Mouse (Mus musculus) stomach, embryonic 16.5 days (tissue): ENCODE measurements around the gene Pgam2. TPM values are rescaled to one million over a fixed set of nuclear protein-coding genes. Genes with fewer than 3 reads are reported as not detected.
A peak's percentile ranks its signal among the peaks of the same experiment; 100 is the strongest.

Experiments
- ATAC-seq: fragments of 200-750 bp; cut with Nextera tagmentation; 2 replicates; pipeline ENCODE4 v1.8.0; 2017; ENCODE audit warnings: moderate number of reproducible peaks, moderate TSS enrichment; ENCODE audit not compliant: insufficient read depth, low FRiP score
- H3K27ac ChIP-seq: fragments of 300-500 bp; sonication (generic); 2 replicates; pipeline ENCODE4 v1.5.1; 2014; ENCODE audit warnings: low read length
- H3K27me3 ChIP-seq: fragments of 300-500 bp; sonication (generic); 2 replicates; pipeline ENCODE4 v1.6.1; 2014; ENCODE audit warnings: low read length, control low read depth, mixed read lengths; ENCODE audit not compliant: control insufficient read depth, insufficient read depth
- H3K36me3 ChIP-seq: fragments of 300-500 bp; sonication (generic); 2 replicates; pipeline ENCODE4 v1.6.1; 2014; ENCODE audit warnings: low read length; ENCODE audit not compliant: control insufficient read depth, insufficient read depth
- H3K4me1 ChIP-seq: fragments of 300-500 bp; sonication (generic); 2 replicates; pipeline ENCODE4 v1.6.1; 2014; ENCODE audit warnings: low read length, control low read depth, mixed read lengths; ENCODE audit not compliant: control insufficient read depth, insufficient read depth
- H3K4me2 ChIP-seq: fragments of 300-500 bp; sonication (generic); 2 replicates; pipeline ENCODE4 v1.6.1; 2014; ENCODE audit warnings: low read depth, low read length, mixed read lengths
- H3K4me3 ChIP-seq: fragments of 300-500 bp; sonication (generic); replicated peaks from 2 replicates; pipeline ENCODE4 v1.5.1; 2014; ENCODE audit warnings: mild to moderate bottlenecking, low read length
- H3K9ac ChIP-seq: fragments of 300-500 bp; sonication (generic); 2 replicates; pipeline ENCODE4 v1.6.1; 2014; ENCODE audit warnings: low read length
- H3K9me3 ChIP-seq: fragments of 300-500 bp; sonication (generic); replicated peaks from 2 replicates; pipeline ENCODE4 v1.6.1; 2016; ENCODE audit warnings: low read length, control low read depth; ENCODE audit not compliant: control insufficient read depth
- WGBS: fragments of 180-500 bp; shearing (Covaris S2); extraction: QIAGEN DNeasy Blood & Tissue Kit; methylation state at CpG from one replicate; pipeline ENCODE4 v1.1.7; 2014; 5-methylcytosine and 5-hydroxymethylcytosine counted together
- polyA plus RNA-seq: library from polyadenylated mRNA; unstranded; fragments of >200 nt; fragmentation: Nextera tagmentation; extraction: Ambion mirVana; gene quantifications from 2 replicates; pipeline ENCODE4 v1.2.1, GENCODE M21; 2015

Gene Pgam2
- polyA plus RNA-seq, result 5.4 and 78.0 TPM in 2 replicates

- no peaks in the 10 kb centered on the region for H3K4me1 ChIP-seq
- no peaks in the 10 kb centered on the region for H3K27me3 ChIP-seq
- 40% methylated on average over 8 of the region's 8 CpGs for WGBS
- no peak for ATAC-seq
- H3K27ac ChIP-seq, result no peak within 1 kb of the TSS
- H3K4me2 ChIP-seq, result no peak within 1 kb of the TSS
- 0 out of 2 replicates have a peak, but pooled peaks cover 3% of the 10 kb centered on the region for H3K36me3 ChIP-seq
- H3K9me3 ChIP-seq, result no peaks in the 10 kb centered on the region
- H3K9ac ChIP-seq, result peak within 1 kb of the TSS; percentile 7; the same call in 1 of the 2 replicates
- no peak within 1 kb of the TSS for H3K4me3 ChIP-seq
Measured at GRCm38 (mm10) chr11:5803551-5803981, at the start of gene Pgam2. Gene Pgam2, minus strand, starts transcription at chr11:5803733.

- Histone ChIP-seq H3K4me3 (no peak overlapping the region), H3K4me1 (0 out of 2 replicates have a peak, but pooled peaks cover 6% of the 10 kb centered on the region), H3K9ac (no peak overlapping the region), H3K27me3 (no peaks in the 10 kb centered on the region), H3K4me2 (no peak overlapping the region), H3K9me3 (no peaks in the 10 kb centered on the region), H3K27ac (no peak overlapping the region), H3K36me3 (no peaks in the 10 kb centered on the region)
- ATAC-seq, result no peak
- 50% methylated on average over 1 of the region's 1 CpGs for WGBS
Measured at GRCm38 (mm10) chr11:5852314-5852713, 48.8 kb upstream of the Pgam2 start.

DNA sequence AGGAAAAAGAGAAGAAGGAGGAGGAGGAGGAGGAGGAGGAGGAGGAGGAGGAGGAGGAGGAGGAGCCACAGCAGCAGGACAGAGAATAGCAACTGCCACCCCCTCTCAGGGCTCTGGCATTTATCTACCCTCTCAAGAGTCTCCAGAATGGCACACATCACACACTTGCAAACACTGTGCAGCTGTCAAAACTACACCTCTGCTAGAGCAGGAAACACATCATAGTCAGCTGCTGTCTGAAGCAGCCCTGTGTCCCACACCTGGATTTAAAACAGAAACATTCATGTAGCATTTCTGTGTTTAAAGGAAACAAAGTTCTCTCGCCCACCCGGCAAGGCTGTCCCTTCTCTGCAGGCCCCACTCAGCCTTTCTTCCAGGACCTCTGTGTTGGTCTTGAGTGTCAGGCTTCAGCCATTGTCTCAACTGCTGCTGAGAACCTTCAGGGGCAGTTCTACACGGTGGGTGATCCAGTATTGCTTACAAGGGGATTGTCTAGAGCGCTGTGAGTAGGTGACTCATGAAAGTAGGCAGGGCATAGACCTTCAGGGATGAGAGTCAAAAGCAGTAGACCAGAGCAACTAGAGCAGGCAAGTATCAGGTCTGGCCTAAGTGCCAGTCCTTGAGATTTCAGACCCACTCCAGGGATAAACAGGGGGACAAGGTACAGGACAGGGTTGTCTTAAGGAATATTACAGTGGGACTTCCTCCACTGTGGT lies 47.6 kb upstream of the Pgam2 start:
- no peak overlapping the region for H3K27ac ChIP-seq
- H3K27me3 ChIP-seq, result no peaks in the 10 kb centered on the region
- no peak overlapping the region for H3K9ac ChIP-seq
- 42% methylated on average over 4 of the region's 4 CpGs for WGBS
- H3K4me3 ChIP-seq, result no peak overlapping the region
- H3K4me1 ChIP-seq, result 0 out of 2 replicates have a peak, but pooled peaks cover 6% of the 10 kb centered on the region
- H3K9me3 ChIP-seq, result no peaks in the 10 kb centered on the region
- H3K36me3 ChIP-seq, result no peaks in the 10 kb centered on the region
- no peak overlapping the region for H3K4me2 ChIP-seq
- no peak for ATAC-seq

DNA sequence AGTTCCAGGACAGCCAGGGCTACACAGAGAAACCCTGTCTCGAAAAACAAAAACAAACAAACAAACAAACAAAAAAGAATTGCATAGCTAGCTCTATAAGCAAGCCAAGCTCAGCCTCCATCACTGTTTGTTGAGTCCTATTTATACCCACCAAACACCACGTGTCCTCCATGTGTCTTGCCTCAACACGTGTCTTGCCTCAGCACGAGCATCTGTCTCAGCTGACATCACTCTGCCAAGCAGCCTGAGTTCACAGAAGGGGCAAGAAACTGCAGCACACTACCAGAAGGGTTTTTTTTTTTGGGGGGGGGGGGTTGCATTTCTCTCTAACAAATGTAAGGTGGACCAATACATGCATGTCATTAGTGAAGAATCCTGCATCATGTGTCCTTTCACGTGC lies 46.9 kb upstream of the Pgam2 start:
- no peak overlapping the region for H3K9ac ChIP-seq
- H3K4me3 ChIP-seq, result no peak overlapping the region
- no peaks in the 10 kb centered on the region for H3K36me3 ChIP-seq
- H3K27me3 ChIP-seq, result no peaks in the 10 kb centered on the region
- no peak overlapping the region for H3K27ac ChIP-seq
- H3K4me1 ChIP-seq, result no peaks in the 10 kb centered on the region
- 53% methylated on average over 5 of the region's 5 CpGs for WGBS
- no peak overlapping the region for H3K4me2 ChIP-seq
- H3K9me3 ChIP-seq, result no peaks in the 10 kb centered on the region
- no peak for ATAC-seq

GRCm38 (mm10) chr11:5849316-5849715 lies 45.8 kb upstream of the Pgam2 start:
- H3K9ac ChIP-seq, result no peak overlapping the region
- no peaks in the 10 kb centered on the region for H3K9me3 ChIP-seq
- H3K4me3 ChIP-seq, result no peak overlapping the region
- H3K4me1 ChIP-seq, result no peaks in the 10 kb centered on the region
- 57% methylated on average over 2 of the region's 2 CpGs for WGBS
- no peak overlapping the region for H3K4me2 ChIP-seq
- ATAC-seq, result no peak
- no peaks in the 10 kb centered on the region for H3K36me3 ChIP-seq
- H3K27ac ChIP-seq, result no peak overlapping the region
- no peaks in the 10 kb centered on the region for H3K27me3 ChIP-seq

DNA sequence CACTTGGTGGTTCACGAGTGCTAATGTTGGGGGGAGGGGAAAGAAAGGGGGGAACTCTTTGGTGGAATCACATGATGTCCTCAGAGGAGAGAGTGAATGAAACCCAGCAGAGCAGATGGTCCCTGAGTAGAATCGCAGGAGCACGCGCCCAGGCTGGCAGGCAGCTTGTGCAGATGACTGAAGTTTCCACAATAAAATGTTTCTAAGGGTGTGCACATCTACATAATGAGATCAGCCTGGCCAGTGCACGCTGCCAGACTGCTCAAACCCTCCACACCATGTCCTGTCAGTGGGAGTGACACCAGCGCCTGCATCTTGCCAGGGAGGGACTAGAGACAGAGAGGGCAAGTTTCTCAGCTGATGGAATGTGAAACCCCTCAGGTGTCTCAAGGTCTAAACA lies 45.2 kb upstream of the Pgam2 start:
- Histone ChIP-seq H3K27ac (no peak overlapping the region), H3K9me3 (no peaks in the 10 kb centered on the region), H3K9ac (no peak overlapping the region), H3K4me1 (no peaks in the 10 kb centered on the region), H3K4me3 (no peak overlapping the region), H3K4me2 (no peak overlapping the region), H3K36me3 (no peaks in the 10 kb centered on the region), H3K27me3 (no peaks in the 10 kb centered on the region)
- no peak for ATAC-seq
- 56% methylated on average over 6 of the region's 6 CpGs for WGBS

- H3K27ac ChIP-seq, result no peak overlapping the region
- no peaks in the 10 kb centered on the region for H3K9me3 ChIP-seq
- no peak for ATAC-seq
- no peaks in the 10 kb centered on the region for H3K4me1 ChIP-seq
- WGBS, result 60% methylated on average over 7 of the region's 7 CpGs
- no peak overlapping the region for H3K9ac ChIP-seq
- H3K4me2 ChIP-seq, result no peak overlapping the region
- H3K4me3 ChIP-seq, result no peak overlapping the region
- H3K36me3 ChIP-seq, result no peaks in the 10 kb centered on the region
- H3K27me3 ChIP-seq, result no peaks in the 10 kb centered on the region
Measured at GRCm38 (mm10) chr11:5846639-5847345, 43.3 kb upstream of the Pgam2 start.

- Histone ChIP-seq H3K4me3 (no peak overlapping the region), H3K4me1 (no peaks in the 10 kb centered on the region), H3K27me3 (no peaks in the 10 kb centered on the region), H3K27ac (no peak overlapping the region), H3K9ac (no peak overlapping the region), H3K9me3 (no peaks in the 10 kb centered on the region; the same call in 1 of the 2 replicates), H3K36me3 (no peaks in the 10 kb centered on the region), H3K4me2 (no peak overlapping the region)
- 85% methylated on average over 3 of the region's 3 CpGs for WGBS
- no peak for ATAC-seq
Measured at GRCm38 (mm10) chr11:5843131-5843530, 39.6 kb upstream of the Pgam2 start.

DNA sequence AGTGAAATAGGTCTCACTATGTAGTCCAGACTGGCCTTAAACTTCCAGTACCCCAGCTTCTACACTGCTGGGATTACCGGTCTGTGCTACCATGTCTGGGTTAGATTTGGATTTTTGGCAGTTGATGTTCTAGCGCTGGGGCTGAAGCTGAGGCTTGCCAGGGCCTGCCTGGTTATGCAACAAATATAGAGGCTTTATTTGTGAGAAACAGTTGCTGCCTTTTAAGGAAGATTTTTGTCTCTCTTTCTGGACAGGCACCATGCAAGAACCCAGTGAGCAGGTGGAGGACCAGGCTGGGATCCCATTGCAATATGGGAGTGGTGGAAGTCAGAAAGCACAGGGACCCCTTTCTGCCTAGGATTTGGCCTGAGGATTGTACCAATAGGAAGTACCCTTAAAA lies 38.2 kb upstream of the Pgam2 start:
- Histone ChIP-seq H3K4me2 (no peak overlapping the region), H3K27me3 (no peaks in the 10 kb centered on the region), H3K9me3 (no peaks in the 10 kb centered on the region; the same call in 1 of the 2 replicates), H3K4me3 (no peak overlapping the region), H3K9ac (no peak overlapping the region), H3K4me1 (no peaks in the 10 kb centered on the region), H3K27ac (no peak overlapping the region), H3K36me3 (no peaks in the 10 kb centered on the region)
- WGBS, result 96% methylated on average over 2 of the region's 2 CpGs
- ATAC-seq, result no peak
